Mouse (Mus musculus) c-Kit-negative CD71-positive TER-119-positive erythroid progenitor cells, embryonic 14.5 days (primary cell): ENCODE data around the gene Dpep2nb.

Source experiments
- DNase-seq: peaks from one replicate; pipeline ENCODE4 v3.0.0-alpha.2; 2013; ENCODE audit warnings: low read depth, low spot score

Dpep2nb gene

GRCm38 (mm10) chr8:105961536-105961935 lies 44.2 kb downstream of the Dpep2nb start:
- DNase-seq, result no peak

GRCm38 (mm10) chr8:105961101-105961500 lies 44.7 kb downstream of the Dpep2nb start:
- DNase-seq, result no peak

GRCm38 (mm10) chr8:105959350-105959749 lies 46.4 kb downstream of the Dpep2nb start:
- DNase-seq, result no peak

GRCm38 (mm10) chr8:105957813-105958212 lies 48.0 kb downstream of the Dpep2nb start:
- no peak for DNase-seq

GRCm38 (mm10) chr8:105956556-105956955 lies 49.2 kb downstream of the Dpep2nb start:
- DNase-seq, result no peak

GRCm38 (mm10) chr8:105951057-105951659 lies 54.6 kb downstream of the Dpep2nb start:
- DNase-seq, result no peak

GRCm38 (mm10) chr8:105949350-105949749 lies 56.4 kb downstream of the Dpep2nb start:
- DNase-seq, result no peak
